Mouse (Mus musculus): ENCODE data around the gene Shq1. TPM values are rescaled to one million over a fixed set of nuclear protein-coding genes. Genes with fewer than 3 reads are reported as not detected.

Gene Shq1
- polyA plus RNA-seq, 1 experiment, result 6.0 TPM

DNA sequence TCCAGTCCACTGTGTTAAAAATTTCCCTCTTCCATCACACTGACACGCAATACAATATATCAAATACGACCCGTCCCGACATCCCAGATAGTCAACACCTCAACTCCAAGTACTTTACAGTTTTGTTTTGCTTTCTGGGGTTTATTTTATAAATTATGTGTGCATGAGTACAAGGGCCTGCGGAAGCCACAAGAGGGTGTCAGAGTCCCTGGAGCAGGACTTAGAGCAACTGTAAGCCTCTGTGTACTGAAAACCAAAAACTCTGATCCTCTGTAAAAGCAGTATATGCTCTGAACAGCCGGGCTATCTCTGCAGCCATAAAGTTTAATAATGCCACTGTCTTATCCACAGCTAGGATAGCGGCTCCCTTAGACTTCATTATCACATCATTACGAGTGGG is 3.3 kb downstream of the Shq1 start:
- TF ChIP-seq CTCF (IDR thresholded peaks at IDR 0.05; ENCODE audit: borderline replicate concordance, extremely low read depth, insufficient read depth, insufficient read length) (no peak; the same call in 1 of the 2 replicates), POLR2A (IDR thresholded peaks at IDR 0.05; ENCODE audit: borderline replicate concordance, extremely low read depth, insufficient read depth, insufficient read length, poor library complexity, severe bottlenecking) (no peak)
- DNase-seq (ENCODE audit: low read depth), result no peak

DNA sequence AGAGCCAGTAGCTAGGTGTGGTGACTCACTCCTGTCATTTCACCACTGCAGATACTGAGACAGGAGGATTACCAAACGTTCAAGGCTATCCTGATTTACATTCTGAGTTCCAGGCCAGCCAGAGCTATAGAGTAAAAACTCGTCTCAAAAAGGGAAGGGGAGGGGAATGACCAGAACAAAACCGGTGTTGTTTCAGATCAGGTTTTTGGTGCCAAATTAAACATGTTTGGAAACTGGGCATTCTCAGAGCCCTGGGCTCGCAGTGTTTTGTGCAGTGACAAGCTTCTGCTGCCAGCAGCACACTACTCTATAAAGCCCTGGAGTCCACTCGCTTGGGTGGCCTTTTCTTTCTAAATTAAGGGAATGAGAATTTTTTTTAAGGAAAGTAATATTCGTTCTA is 8.7 kb downstream of the Shq1 start:
- DNase-seq (ENCODE audit: low read depth), result peak; percentile 70
- TF ChIP-seq POLR2A (IDR thresholded peaks at IDR 0.05; ENCODE audit: borderline replicate concordance, extremely low read depth, insufficient read depth, insufficient read length, poor library complexity, severe bottlenecking) (no peak), CTCF (IDR thresholded peaks at IDR 0.05; ENCODE audit: borderline replicate concordance, extremely low read depth, insufficient read depth, insufficient read length) (no peak)

DNA sequence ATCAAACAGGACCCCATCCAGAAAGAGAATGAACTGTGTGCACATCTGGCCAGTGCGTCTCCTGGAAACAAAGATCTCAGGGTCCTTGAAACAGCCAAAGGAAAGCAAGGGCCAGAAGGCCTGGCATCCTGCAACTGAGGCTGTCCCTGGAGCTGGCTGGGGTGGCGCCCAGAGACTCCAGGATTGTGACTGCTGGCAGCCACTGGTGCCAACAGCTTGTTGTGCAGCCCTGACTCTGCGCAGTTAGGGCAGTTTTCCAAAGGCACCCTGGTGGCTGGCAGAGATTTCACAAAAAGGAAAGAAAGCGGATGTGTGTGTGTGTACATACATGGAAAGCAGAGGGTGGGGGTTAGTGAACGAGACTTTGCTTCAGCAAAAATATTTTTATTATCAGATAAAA is 10.6 kb downstream of the Shq1 start:
- TF ChIP-seq CTCF (IDR thresholded peaks at IDR 0.05; ENCODE audit: borderline replicate concordance, extremely low read depth, insufficient read depth, insufficient read length) (peak; percentile 8; the same call in 1 of the 2 replicates), POLR2A (IDR thresholded peaks at IDR 0.05; ENCODE audit: borderline replicate concordance, extremely low read depth, insufficient read depth, insufficient read length, poor library complexity, severe bottlenecking) (no peak)
- DNase-seq (ENCODE audit: low read depth), result peak; percentile 85

DNA sequence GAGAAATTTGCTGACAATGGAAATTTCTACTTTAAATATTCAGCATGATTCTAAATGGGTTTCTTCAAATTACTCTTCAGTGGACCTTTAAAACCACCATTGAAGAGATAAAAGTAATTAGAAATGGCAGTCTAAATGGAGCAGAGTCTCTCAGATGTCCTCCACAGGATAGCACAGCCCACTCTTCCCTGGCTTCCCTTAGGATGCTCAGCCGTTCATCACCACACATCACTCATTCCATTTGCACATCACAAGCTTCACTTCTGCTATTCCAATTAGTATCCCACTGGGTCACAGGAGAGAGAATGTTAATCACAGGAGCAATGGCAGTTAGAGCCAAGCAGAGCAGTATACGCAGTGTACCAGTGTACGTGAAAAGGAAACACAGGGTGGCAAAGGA is 18.4 kb downstream of the Shq1 start:
- DNase-seq (ENCODE audit: low read depth), result peak; percentile 60
- TF ChIP-seq POLR2A (IDR thresholded peaks at IDR 0.05; ENCODE audit: borderline replicate concordance, extremely low read depth, insufficient read depth, insufficient read length, poor library complexity, severe bottlenecking) (no peak), CTCF (IDR thresholded peaks at IDR 0.05; ENCODE audit: borderline replicate concordance, extremely low read depth, insufficient read depth, insufficient read length) (no peak)

DNA sequence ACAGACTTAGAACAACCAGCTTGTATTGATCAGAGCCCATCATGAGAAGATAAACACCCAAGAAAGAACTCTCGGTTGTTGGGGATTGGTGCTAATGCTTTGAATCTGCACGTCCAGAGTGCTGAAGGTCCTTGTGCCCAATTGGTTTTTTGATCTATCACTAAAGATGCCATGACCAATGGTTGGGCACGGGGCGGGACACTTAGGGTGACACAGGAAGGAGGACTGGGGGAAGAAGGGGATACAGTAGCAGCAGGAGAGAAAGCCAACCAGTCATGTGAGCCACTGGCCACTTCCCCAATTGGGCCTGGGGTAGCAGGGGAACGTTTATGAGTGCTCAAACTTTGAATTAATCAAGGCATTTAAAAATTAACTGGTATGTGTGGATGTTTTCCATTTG is 23.8 kb downstream of the Shq1 start:
- TF ChIP-seq CTCF (IDR thresholded peaks at IDR 0.05; ENCODE audit: borderline replicate concordance, extremely low read depth, insufficient read depth, insufficient read length) (no peak), POLR2A (IDR thresholded peaks at IDR 0.05; ENCODE audit: borderline replicate concordance, extremely low read depth, insufficient read depth, insufficient read length, poor library complexity, severe bottlenecking) (no peak)
- DNase-seq (ENCODE audit: low read depth), result no peak

DNA sequence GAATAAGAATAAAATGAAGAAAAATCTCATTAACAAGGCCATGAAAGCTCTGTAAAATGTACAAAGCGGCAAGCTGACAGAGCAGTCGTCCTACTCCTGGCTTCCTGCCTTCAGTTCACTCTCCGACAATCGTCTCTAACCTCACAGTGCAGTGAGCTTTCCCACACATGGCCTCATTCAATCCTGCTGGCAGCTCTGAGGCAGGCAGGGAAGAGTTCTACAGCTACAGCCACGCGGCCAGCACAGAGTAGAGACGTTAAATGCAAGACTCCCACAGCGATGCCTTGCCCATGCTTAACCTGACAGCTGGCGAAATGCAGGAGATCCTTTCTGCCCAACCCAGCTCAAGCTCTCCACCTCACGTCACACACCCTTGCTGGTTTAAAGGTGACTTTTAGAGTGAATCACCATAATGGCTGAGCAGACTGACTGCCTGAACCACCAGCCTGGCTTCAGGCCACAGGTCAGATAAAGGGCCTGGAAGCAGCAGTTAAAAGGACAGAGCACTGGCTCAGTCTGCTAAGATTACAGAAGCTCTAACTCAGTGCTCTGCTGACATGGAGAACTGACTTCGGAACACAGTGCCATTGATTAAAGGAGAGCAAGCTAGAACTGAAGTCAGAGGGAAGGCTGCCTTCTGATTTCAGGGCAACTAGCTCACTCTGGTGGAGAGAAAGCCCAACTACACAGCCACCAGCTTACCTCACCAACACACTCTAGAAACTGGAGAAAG is 25.3 kb downstream of the Shq1 start:
- TF ChIP-seq POLR2A (IDR thresholded peaks at IDR 0.05; ENCODE audit: borderline replicate concordance, extremely low read depth, insufficient read depth, insufficient read length, poor library complexity, severe bottlenecking), result no peak
- peak; percentile 81; the same call in 1 of the 2 replicates for TF ChIP-seq CTCF (IDR thresholded peaks at IDR 0.05; ENCODE audit: borderline replicate concordance, extremely low read depth, insufficient read depth, insufficient read length)
- peak; percentile 90 for DNase-seq (ENCODE audit: low read depth)

DNA sequence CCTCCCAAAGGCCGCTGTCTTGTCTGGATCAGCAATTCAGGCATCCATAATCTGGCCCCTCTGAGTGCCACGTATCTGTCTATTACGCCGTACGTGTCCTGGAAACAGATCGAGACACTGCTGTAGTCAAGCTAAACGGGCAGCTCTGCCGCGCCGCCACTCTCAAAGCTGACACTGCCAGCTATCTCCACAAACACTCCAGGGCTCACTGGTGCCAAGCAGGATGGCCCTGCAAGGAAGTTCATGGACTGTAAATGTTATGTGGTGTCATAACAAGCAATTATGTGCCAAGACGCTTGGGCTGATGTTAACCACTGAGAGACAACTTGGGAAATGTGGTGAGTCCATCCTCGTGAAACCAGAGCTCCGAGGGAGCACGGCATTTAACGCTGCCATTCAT is 26.3 kb downstream of the Shq1 start:
- peak; percentile 41 for DNase-seq (ENCODE audit: low read depth)
- TF ChIP-seq POLR2A (IDR thresholded peaks at IDR 0.05; ENCODE audit: borderline replicate concordance, extremely low read depth, insufficient read depth, insufficient read length, poor library complexity, severe bottlenecking) (no peak), CTCF (IDR thresholded peaks at IDR 0.05; ENCODE audit: borderline replicate concordance, extremely low read depth, insufficient read depth, insufficient read length) (no peak)

DNA sequence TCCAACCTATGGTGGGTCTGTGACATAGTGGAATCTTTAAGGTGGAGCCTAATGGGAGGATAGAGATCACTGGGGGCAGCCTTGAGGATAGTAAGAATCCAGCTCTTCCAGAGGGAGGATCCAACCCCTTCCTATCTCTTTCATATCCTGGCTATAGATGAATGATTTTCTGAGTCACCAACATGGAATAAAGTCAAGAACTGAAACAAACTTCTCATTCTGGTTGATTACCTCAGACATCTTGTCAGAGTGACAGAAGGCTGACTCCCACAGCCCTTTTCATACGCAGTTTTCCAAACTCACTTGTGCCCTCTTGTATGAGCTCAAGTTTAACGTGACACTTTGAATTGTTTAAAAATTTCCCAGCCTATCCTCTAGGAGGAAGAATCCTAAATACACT is 28.2 kb downstream of the Shq1 start:
- DNase-seq (ENCODE audit: low read depth), result no peak
- no peak for TF ChIP-seq CTCF (IDR thresholded peaks at IDR 0.05; ENCODE audit: borderline replicate concordance, extremely low read depth, insufficient read depth, insufficient read length)
- no peak for TF ChIP-seq POLR2A (IDR thresholded peaks at IDR 0.05; ENCODE audit: borderline replicate concordance, extremely low read depth, insufficient read depth, insufficient read length, poor library complexity, severe bottlenecking)

DNA sequence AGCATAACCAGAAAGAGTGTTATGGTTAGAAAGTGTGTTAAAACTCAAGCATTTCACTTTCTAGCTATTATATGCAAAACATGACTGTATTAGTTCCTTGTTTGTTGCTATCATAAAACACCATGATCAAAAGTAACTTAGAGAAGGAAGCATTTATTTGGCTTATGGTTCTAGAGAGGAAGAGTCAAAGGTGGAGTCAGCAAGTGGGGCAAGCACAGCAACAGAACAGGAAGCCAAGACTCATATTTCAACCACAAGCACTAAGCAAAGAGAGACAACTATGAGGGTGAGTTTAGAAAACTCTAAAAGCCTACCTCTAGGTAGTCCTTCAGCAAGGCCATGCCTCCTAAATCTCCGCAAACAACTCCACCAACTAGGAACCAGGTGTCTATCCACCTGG is 30.4 kb downstream of the Shq1 start:
- TF ChIP-seq POLR2A (IDR thresholded peaks at IDR 0.05; ENCODE audit: borderline replicate concordance, extremely low read depth, insufficient read depth, insufficient read length, poor library complexity, severe bottlenecking) (no peak), CTCF (IDR thresholded peaks at IDR 0.05; ENCODE audit: borderline replicate concordance, extremely low read depth, insufficient read depth, insufficient read length) (no peak)
- no peak for DNase-seq (ENCODE audit: low read depth)

DNA sequence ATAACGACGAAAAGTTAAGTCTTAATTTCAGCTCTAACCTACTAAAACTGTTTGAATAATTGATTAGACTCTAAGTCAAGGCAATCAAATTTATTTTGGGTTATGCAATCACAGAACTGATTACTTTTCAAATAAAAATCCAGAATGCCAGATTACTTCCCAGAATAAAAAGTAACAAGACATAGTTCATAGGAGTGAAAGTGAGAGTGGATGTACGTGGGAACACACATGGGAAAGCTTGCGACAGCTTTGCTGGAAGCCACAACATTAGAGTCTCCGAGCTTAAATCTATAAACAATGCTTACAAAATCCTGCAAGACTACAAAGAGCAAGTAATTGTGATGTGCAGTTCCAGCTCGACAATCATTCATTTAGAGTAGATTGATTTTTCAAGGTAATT is 41.9 kb downstream of the Shq1 start:
- TF ChIP-seq CTCF (IDR thresholded peaks at IDR 0.05; ENCODE audit: borderline replicate concordance, extremely low read depth, insufficient read depth, insufficient read length) (no peak), POLR2A (IDR thresholded peaks at IDR 0.05; ENCODE audit: borderline replicate concordance, extremely low read depth, insufficient read depth, insufficient read length, poor library complexity, severe bottlenecking) (no peak)

DNA sequence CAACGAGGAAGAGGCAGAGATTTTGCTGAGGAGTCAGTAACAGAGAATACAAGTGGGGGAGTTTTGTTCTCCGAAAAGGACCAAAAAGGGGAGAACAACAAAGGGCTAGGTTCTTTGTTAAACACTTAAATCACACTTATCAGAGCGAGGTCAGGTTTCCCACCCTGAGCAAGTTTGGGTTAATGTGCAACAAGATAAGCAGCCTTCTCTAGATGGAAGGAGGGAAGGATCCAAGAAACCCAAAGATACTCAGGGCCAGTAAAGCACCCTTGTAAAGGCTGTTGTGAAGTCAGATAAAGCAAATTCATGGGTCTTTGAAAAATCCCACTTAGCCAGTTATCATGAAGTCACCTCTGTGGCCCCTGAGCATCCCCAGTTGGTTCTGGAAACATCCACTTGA is 42.7 kb downstream of the Shq1 start:
- no peak for TF ChIP-seq CTCF (IDR thresholded peaks at IDR 0.05; ENCODE audit: borderline replicate concordance, extremely low read depth, insufficient read depth, insufficient read length)
- no peak for TF ChIP-seq POLR2A (IDR thresholded peaks at IDR 0.05; ENCODE audit: borderline replicate concordance, extremely low read depth, insufficient read depth, insufficient read length, poor library complexity, severe bottlenecking)
- DNase-seq (ENCODE audit: low read depth), result no peak

More for the DNA sequence above, 41.9 kb downstream of the Shq1 start:
- no peak for DNase-seq (ENCODE audit: low read depth)

DNA sequence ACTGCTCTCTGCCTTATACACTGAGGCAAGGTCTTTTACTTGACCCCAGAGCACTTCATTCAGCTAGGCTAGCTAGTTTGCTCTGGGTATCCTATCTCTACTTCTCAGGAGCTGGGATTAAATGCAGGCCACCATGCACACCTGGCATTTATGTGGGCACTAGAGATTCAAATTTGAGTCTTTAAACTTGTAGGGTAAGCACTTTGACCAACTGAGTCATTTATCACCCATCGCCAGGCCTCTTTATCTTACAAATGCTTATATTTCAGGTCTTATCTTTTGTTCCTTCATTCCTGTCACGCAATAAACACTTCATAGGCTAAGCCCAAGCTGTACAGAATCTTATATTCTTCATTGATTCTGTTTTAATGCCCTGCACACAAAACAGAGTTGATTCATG is 47.0 kb downstream of the Shq1 start:
- no peak for TF ChIP-seq CTCF (IDR thresholded peaks at IDR 0.05; ENCODE audit: borderline replicate concordance, extremely low read depth, insufficient read depth, insufficient read length)
- TF ChIP-seq POLR2A (IDR thresholded peaks at IDR 0.05; ENCODE audit: borderline replicate concordance, extremely low read depth, insufficient read depth, insufficient read length, poor library complexity, severe bottlenecking), result no peak
- DNase-seq (ENCODE audit: low read depth), result no peak
